Mouse (Mus musculus): Measurements from ENCODE around the gene Btbd10.

DNA sequence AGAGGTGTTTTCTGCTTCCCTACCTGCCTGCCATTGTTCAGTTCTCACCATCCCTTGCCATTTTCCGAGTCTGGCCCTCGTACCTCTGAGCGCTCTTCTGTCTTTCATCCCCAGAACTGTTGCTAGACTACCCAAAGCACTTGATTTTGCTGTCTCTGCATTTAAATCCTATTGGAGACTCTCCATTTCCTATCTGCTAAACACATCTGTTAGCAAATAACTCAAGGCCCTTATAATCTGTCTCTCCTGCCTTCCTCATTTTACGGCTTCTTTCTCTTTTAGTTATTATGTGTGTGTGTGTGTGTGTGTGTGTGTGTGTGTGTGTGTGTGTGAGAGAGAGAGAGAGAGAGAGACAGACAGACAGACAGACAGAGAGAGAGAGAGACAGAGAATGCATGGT lies 71.4 kb downstream of the Btbd10 start:
- TF ChIP-seq POLR2A (IDR thresholded peaks at IDR 0.05; ENCODE audit: low read depth, low read length) (no peak), CTCF (IDR thresholded peaks at IDR 0.05; ENCODE audit: borderline replicate concordance, insufficient read depth, low read length) (no peak)
